ENCODE assay signal across 21 mouse cellular contexts in genomic region chr4:154252537-154253255, GRCm38 (mm10). TPM values are rescaled to one million over a fixed set of nuclear protein-coding genes. Genes with fewer than 3 reads are reported as not detected.
DNase-seq lines count a peak whose midpoint lies in the region; ATAC-seq lines count a peak whose summit lies in the region.
"Had no signal": no experiment of that assay in that cellular context is flagged by ENCODE, and none has a peak within 500 bp of the region (broad histone marks: within the 10 kb centered on the region; RNA-seq: fewer than 3 reads in every experiment).

No protein-coding gene starts in this region.

- no peak for ATAC-seq in hindbrain, embryonic 16.5 days
- no peak for ATAC-seq in megakaryocyte-erythroid progenitor cell, adult 5-6 weeks (replicated peaks; ENCODE audit: low FRiP score, low TSS enrichment, poor library complexity, severe bottlenecking)
- ATAC-seq: forebrain, embryonic 14.5 days had no signal

- DNase-seq in right cerebral cortex, adult 18-20 months: peak; percentile 54
- no peak for DNase-seq in right cerebral cortex, postnatal 4 days
- DNase-seq in layer of hippocampus, adult 9-10 months (ENCODE audit: low spot score): peak; percentile 25
- peak; percentile 22 to 62 for DNase-seq in left cerebral cortex, postnatal 25 days (ENCODE audit: low spot score in 2 of 2)
- no peak for DNase-seq in adrenal gland, adult (ENCODE audit: inconsistent age in 2 of 2, low spot score in 1 of 2)
- DNase-seq: adrenal gland, adult 8-10 months; cerebellum, adult 11 months; gastrocnemius, postnatal 14 days; heart, adult 2 months; kidney, adult 11 months; lung, adult 2 months; midbrain, embryonic 14.5 days had no signal

- no peak overlapping the region for H3K27ac ChIP-seq in hindbrain, embryonic 16.5 days (ENCODE audit: low read depth, low read length)
- H3K27ac ChIP-seq: heart, adult 2 months; hindbrain, embryonic 12.5 days; kidney, postnatal 0 days; macrophage had no signal

- no peaks in the 10 kb centered on the region; the same call in 1 of the 2 replicates for H3K4me1 ChIP-seq in hindbrain, embryonic 16.5 days (ENCODE audit: control insufficient read depth, insufficient read depth, low read depth, low read length)

- no peak overlapping the region for H3K4me2 ChIP-seq in hindbrain, embryonic 16.5 days (ENCODE audit: low read length)
- H3K4me2 ChIP-seq: hindbrain, embryonic 12.5 days had no signal

- H3K27me3 ChIP-seq in hindbrain, embryonic 16.5 days (replicated peaks; ENCODE audit: control insufficient read depth, insufficient read depth, low read length): no peaks in the 10 kb centered on the region
- H3K27me3 ChIP-seq: hindbrain, embryonic 12.5 days had no signal

- no peak overlapping the region for H3K4me3 ChIP-seq in hindbrain, embryonic 16.5 days (ENCODE audit: low read length)
- H3K4me3 ChIP-seq: erythroblast, embryonic 14.5 days; heart, adult 2 months; hindbrain, embryonic 12.5 days; myocyte had no signal

- H3K36me3 ChIP-seq in hindbrain, embryonic 16.5 days (ENCODE audit: control insufficient read depth, insufficient read depth, low read length): no peaks in the 10 kb centered on the region

- no peak overlapping the region for H3K9ac ChIP-seq in hindbrain, embryonic 16.5 days (ENCODE audit: low read depth, low read length)
- H3K9ac ChIP-seq: hindbrain, embryonic 12.5 days had no signal

- no peaks in the 10 kb centered on the region for H3K9me3 ChIP-seq in hindbrain, embryonic 16.5 days (ENCODE audit: control insufficient read depth, low read length)
- H3K9me3 ChIP-seq: hindbrain, embryonic 12.5 days had no signal

- intact Hi-C loops in left cerebral cortex, postnatal 25 days (cut with DNase I): no loop called here

- 83% methylated on average over 17 of the region's 20 CpGs for WGBS in hindbrain, embryonic 16.5 days

RNA-seq across cellular contexts. Expression of gene Arhgef16, which starts 48.8 kb away (rescaled TPM):
- under 1 TPM; 0.64 to 0.85 TPM for total RNA-seq in left cerebral cortex, postnatal 25 days (2021)
- polyA plus RNA-seq in hindbrain, embryonic 16.5 days (2015; fragmentation: Nextera tagmentation; extraction: Ambion mirVana): 1.8 and 2.6 TPM in 2 replicates
- not detected in 2 replicates for total RNA-seq in megakaryocyte-erythroid progenitor cell, adult 5-6 weeks (2014; fragmentation: Nextera tagmentation)
- not detected in 2 replicates for total RNA-seq in megakaryocyte-erythroid progenitor cell, adult 5-6 weeks (2017)
- total RNA-seq: common myeloid progenitor, adult 5-6 weeks had no signal
- polyA plus RNA-seq: macrophage, myocyte had no signal

Comparison
In these comparisons a context has a peak if more than half of its experiments do, and no peak if none do; other contexts are left out.
1. DNase-seq: peak in right cerebral cortex, adult 18-20 months (single experiment), layer of hippocampus, adult 9-10 months (single experiment) and left cerebral cortex, postnatal 25 days (2 of 2); none in right cerebral cortex, postnatal 4 days (single experiment) and adrenal gland, adult (0 of 2).